Mouse (Mus musculus): Measurements from ENCODE around the gene Gm37240.

Gm37240 gene

DNA sequence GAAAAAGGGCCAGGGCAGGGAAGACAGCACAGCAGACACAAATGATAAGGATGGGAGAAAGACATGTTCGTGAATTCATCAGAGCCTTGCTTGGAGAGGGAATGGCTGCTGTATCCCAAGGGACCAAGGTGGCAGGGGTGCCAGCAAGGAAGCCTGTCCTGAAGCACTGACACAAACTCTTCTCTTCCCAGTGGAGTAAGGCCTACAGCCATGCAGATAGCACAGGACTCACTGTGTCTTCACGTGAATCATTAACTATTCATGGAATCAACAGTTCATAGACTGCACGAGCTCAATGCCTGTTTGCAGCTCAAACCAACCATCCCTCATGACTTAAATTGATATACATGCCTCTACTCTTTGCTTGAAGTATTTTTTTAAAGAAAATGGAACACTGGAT is 209.4 kb downstream of the Gm37240 start:
- DNase-seq, result no peak

DNA sequence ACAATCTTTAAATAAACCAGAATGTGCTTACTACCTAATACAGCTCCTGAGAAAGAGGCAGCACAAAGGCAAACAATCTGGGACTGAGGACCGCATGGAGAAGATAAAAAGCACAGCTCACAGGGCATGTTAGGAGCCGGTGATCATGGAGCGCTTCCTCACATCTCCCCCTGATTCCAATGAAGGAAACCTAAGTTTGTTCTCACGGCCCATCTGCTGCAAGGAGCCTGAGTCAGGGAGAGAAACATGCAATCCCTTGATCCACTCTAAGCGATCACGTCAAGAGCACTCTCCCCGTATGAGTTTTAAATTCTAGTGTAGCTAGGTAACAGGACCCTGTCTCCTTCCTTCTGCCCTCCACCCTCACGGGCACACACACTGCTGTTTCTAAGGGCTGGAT is 210.2 kb downstream of the Gm37240 start:
- DNase-seq, result no peak

DNA sequence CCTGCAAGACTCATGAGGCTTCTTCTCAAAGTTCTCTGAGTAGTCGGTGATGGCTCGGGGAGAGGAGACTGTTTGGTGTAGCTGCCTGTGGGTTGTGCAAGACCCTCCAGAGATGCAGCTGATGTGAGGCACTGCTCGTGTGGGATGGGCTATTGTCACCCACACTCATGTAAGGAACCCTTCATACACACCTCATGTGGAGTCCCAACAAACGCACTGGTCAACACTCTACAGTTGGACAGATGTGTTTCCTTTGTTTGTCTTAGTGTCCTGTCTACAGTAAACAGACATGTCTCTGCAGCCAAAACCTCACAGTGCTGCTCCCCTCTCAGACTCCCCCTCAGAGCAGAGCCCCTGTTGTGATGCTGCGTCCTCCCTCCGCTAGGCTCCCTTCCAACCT is 217.5 kb downstream of the Gm37240 start:
- DNase-seq, result no peak

DNA sequence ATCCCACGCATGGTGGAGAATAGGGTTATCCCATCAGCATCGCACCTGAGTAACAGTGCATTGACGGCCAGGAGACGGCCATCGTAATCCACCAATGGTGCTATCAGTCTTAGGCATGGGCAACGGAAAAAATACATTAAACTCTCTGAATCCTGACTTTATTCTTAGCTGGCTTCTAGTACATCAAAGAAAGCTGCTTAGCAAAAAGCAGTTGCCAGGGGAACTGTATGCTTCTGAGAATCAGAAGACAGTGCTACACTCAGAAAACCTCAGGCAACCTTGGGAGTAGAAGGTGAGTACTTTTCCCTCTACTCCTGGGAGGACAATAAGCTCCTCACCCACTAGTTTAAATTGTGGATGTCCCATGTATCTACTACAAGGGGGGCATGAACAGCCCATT is 219.6 kb downstream of the Gm37240 start:
- DNase-seq, result no peak

DNA sequence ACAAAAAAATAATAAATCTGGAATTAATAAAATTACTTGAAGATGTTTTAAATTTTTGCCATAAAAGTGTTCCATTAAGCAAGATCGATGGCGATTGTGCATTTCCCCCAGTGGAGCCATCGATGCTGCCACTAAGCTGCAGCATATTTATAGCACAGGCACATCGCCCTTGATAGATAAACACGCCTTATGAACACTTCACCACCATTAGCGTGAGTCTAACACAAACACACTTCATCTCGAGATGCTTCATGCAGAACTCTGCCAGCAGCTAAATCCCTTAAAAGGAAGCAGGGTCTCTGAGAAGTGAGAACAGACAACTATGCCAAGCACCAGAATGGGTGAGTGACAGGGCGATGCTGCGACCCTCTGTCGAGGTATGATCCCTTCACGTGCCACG is 220.6 kb downstream of the Gm37240 start:
- DNase-seq, result no peak

DNA sequence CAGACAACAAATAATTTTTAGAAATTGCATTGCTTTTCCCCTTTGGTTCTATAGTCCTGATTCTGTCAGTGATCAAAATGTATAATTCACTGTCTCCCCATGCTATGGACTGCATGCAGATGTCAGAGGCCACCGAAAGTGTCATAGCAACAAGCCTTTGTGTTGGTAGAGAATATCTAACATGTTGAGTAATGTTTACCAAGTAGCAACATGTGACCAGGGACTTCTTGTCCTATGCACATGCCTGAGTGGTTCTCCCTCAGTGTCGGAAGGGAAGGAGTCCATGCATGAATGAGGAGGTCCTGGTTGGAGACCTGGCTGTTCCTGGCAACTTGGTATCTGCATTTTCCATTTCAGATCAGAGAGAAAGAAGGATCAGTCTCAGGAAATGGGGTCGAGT is 221.2 kb downstream of the Gm37240 start:
- no peak for DNase-seq

DNA sequence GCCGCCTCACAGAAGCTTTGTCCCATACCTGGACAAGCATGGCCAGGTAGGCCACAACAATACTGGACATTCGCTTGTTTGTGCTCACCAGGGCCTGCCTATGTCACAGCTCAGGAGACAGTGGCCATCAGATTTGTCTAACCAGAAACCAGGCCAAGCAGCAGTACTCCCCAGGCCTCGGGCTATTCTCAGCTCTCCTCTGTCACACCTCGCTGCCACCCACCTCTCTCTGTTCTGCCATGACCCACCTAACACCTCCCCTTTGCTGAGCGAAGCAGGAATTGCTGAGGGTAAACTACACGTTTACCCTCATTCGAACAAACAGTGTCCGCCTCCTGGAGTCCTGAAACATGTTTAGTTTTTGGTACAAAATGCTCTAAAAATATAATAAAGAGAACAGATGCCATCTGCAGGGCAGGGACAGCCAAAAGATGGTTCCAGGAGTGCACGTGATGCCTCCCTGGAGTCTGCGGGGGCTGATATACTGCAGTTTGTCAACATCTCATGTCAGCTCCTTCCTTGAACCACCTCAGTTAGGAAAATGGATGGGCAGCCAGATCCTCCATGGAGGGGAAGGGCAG is 222.6 kb downstream of the Gm37240 start:
- DNase-seq, result peak; percentile 84

DNA sequence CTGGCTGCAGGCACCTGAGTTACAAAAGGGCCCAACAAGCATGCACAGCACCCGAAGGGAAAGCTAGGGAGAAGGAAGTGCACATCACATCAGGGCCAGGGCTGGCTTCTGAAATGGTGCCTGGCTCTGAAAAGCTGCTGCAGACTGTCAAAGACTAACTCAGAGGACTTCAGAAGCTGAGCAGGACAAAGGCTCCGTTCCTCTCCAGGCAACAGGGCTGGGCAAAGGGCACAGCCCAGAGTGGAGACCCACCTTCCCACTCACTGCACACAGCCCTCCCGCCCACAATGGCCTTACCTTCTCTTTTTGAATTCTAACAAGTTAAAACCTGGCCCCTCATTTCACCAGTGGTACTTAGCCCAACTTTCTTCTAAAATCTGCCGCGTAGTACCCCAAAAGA is 223.5 kb downstream of the Gm37240 start:
- DNase-seq, result no peak

DNA sequence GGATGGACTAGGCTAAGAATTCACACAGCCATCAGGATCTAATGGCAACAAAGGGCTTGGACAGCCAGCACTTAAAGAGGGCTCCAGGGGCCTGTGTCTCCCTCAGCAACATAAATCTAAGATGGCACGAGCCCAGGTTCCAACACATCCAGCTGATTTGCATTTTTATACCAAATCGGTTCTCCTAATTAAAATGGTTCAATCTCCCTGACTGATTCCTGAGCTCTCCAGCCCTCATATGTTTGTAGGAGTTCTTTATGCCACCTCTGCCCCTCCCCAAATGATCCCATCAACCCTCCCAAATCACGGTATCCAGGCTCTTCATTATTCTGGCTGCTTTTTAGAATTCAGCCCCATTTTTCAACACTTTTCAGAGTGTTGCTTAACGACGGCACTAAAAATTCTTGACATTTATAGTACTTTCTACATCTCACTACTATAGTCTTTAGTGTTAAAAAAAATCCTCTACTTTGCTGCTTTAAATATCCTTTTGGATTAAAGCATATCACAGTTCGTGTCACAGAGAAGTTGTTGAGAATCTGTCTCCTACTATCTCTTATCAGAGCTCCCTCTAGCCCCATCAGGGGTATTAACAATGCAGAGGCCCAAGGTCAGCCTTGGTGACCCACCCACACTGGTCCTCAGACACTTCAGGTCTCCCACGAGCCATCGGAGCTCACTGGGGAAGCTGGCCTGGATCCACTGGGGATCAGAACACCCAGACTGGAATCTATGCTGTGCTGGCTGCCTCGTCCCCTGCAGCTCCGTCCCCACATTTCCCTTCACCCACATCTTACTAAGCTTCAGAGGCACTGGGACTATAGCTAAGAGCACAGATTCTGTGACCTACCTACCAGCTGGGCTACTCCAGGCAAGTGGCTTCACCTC is 225.1 kb downstream of the Gm37240 start:
- no peak for DNase-seq

DNA sequence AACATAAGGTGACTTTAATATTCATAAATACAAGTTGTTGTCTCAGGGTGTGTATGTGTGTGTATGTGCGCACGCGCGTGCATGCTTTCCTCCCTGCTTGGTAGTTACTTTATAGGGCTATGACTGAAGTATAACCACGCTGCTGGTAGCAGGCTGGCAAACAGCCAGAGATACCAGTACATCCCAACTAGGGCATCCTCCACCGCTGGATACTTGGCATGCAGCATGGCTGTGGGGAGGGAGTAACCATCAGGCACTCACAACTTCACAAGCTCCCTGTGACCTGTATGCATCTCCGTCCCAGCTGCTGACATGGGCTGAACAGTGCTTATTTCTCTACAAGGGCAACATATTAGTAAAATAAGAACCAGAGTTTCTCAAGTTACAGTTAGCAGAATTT is 227.6 kb downstream of the Gm37240 start:
- no peak for DNase-seq

DNA sequence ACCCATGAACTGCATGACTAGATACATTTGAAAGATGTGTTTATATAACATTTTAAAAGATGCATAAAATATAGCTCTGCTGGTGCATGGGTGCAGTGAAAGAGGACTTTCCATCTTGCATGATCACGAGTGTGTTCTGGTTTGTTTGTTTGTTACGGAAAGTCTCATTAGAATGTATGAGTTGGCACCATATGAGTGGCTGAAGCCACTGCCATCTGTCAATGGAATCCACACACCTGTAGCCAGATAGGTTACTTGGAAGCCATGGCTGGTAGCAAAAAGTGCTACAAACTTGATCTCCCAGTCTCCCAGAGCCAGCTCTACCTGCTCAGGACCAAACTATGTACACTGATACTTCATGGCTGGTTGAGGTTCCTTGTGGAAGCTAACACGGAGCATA is 231.8 kb downstream of the Gm37240 start:
- no peak for DNase-seq

DNA sequence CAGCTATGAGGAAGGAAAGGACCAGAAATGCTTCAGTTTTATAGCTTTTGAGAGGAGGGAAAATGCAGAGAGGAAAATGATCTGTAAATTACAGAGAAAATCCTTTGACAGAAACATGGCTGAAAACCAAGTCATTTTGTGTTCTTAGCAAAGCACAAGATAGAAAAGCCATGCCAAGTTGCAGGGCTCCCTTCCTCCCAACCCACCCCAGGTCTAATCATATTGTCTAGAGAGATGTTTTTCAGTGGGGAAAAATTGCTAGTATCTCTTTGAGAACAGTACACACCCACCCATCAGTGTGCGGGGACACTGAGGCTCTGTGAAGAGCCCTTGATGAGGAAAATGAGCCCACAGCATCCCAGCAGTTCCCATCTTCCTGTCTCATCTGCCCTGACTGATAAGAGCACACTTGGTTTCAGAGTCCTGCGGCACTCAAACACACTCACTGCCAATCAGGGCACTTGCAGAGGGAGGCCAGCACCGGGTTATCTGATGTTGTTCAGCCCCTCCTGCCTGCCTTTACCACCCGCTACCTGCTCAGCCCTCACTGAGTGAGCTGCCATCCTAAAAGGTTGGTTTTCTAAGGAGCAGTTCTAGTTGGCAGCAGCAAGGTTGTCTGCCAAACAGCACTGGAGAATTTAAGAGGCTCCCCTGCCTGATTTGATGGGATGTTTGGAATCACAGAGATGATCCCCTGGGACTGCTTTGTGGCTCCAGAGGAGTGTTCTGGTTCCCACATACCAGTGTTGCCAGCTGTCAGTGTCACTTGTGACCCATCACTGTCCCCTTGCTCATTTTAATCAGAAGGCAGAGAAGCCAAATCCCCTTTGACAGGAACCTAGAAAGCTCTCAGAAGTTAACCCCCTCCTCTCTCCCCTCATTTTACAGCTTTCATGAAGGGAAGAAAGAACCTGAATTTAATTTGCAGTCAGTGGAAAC is 234.3 kb downstream of the Gm37240 start:
- DNase-seq, result no peak

DNA sequence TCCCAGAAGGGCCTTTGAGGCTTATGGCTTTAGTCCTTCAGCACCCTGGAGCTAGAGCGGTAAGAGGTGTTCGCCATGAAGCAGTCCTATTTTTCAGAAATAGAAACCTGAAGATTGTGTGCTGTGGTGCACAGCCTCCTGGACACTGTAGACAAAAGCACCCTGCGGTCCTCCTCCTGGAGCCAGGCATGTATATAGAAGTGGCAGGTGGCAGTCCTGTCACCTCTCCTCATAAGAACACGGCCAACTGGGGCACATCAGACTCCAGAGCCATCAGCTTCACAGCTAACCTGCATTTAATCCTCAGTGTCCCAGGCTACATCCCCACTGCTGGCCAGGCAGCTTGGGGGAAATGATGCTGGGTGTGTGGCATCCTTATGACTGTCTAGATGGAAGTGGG is 238.1 kb downstream of the Gm37240 start:
- no peak for DNase-seq

DNA sequence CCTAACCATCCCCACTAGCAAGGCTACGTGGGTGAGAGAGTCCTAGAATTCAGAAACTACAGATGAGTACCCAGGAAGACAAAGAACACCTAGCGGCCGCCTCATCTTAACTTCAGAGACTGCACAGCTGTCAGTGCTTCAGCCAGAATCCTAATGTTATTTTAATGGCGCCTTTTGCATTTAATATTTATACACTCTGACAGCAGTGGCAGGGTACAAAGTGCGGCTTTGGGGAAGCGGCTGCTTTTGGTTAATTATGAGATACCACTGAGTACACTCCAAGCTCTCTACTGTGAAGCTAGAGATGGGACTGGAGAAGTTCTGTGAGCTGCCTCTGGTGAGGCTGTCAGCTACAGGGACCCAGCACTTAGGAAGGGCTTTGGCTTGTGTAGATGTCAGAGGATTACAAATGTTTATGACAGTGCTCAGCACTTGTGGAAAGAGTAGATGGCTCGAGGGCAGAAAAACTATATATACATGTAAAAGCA is 241.8 kb downstream of the Gm37240 start:
- DNase-seq, result no peak

DNA sequence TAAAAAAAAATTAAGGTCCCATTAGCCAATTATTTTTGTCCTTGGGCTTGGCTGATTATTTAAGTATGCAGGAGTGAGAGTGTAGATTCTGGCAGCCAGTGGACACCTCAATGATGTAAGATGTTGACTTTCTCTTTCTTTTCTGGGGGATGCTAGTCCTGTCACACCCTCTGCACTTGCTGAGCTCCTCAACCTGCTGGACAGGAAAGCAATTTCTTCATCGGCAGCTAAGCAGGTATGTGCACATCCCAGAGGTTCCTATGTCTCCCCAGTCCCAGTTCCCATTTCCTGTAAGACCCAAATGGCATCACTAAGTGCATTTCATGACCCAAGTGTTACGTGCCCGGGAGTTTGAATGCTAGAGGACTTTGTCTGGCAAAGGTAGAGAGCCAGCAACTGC is 242.5 kb downstream of the Gm37240 start:
- DNase-seq, result no peak

DNA sequence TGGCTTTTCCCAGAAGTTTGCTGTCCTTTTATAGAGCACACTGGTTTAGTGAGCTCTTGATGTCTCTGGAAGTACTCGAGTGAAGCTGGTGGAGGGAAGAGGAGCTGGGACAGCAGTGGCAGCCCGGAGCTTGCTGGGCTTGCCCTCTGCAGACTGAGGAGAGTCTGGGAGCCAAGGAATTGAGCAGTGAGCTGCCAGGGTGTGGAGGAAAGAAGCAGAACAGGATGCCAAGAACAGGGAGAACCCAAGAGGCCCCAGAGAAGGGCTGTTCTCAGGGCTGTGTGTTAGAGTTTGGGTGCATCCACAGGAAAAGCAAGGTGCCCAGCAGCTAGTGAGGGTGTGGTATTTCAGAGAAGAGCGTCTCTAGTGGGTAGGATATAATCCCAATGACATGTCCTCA is 245.6 kb downstream of the Gm37240 start:
- DNase-seq, result no peak

DNA sequence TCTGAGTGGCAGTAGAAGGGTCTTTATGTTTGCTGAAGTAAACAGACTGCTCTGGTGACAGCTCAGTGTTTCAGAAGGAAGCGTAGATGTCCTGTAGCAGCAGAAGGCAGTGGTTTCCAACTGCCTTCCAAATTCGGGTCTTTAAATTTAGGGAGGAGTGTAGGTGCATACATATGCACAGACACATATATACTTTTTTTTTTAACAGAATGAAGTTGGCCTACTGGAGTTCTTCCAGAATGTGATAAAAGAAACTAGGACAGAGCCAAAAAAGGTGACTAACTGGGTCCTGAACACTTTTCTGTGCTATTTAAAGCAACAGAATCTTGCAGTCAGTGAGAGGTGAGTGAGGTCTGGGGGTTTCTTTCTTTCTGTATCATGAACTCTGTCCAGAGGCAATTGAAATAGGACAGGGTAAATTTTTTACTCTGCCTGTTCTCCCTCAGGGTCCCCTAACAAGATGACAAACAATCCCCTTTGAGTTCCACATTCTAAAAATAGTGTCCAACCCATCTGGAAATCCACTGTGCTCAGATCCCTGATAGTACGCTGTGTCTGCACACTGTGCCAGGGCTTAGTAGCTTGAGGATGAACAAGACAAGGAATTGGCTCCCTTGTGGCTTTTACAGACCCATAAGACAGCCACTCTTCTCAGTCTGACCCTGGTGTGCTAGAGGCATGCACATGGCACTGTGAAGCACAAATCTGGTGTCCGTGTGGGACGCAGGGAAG is 250.4 kb downstream of the Gm37240 start:
- DNase-seq, result peak; percentile 47

DNA sequence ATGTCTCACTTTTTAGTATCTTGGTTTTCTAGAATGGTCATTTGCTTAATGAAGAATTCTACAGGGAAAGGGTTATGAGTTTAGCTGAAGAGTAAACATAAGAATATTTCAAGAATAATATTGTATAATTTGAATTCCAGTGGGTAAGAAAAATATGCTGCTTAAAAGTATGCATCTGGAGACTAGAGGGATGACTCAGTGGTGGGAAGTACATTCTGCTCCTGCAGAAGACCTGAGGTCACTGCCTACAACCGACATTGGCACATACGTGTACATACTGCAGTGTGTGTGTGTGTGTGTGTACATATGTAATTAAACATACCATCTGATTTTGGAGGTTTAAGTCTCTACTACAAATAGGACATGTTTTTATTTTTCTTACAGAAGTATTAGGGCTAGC is 251.7 kb downstream of the Gm37240 start:
- DNase-seq, result no peak

DNA sequence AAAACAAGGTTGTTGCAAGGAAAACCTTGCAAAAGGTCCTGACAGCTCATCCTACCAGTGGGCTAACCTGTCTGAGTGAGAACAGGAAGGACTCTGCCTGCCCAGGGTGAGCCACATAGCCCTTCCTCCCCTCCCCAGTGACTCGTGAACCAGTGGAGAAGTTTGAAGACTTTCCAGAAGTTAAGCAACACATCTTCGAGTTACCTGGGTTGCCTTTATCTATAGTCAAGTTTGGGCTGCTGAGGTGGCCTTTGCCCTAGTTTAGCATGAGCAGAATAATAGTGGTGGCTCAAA is 252.2 kb downstream of the Gm37240 start:
- no peak for DNase-seq

DNA sequence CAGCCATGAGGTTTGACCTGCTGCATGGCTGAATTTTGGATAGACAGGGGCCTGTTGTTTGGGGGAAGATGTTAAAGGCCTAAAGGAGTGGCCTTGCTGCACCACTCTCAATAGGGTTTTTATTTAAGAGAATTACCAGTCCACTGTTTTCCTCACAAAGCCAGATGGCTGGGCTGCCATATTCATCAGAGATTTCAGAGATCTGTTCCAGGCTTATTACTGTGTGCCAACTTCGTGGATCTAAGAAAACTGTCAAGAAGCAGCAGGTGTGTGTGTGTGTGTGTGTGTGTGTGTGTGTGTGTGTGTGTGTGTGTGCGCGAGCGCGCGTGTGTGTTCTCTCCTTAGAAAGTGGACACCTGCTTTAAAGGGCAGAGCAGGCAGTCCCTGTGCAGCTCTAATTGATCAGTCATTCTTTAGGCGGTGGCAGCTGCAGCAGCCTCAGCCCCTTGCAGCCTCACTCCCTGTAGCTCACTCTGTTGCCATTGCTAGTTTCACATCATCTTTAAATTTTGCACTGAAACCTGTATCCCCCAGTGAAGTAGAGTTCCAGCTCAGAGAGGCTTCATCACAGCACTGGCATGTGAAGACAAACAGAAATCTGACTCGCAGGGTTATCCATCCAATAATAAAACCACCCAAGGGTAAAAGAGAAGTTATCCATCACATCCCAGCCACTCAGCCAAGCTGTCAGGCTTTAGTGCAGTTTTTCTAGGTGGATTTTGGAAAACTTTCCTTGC is 252.8 kb downstream of the Gm37240 start:
- peak; percentile 42 for DNase-seq

DNA sequence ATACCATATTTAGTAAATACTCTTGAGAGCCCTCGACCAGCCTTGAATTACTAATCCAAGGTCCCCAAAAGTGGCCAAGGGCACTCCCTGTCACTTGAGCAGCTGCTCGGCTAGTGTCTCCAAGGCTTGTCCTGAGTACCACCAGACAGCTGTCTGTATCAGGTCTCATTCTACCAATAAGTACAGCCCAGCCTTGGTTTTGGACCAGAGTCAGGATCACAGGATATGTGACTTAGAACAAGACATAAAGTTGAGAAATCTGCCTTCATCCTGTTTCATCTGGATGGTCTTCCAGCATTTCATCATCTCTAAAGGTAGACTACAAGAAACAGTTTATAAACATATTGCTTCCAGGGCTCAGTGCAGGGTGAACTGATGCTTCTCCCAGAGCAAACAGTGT is 253.6 kb downstream of the Gm37240 start:
- DNase-seq, result no peak

DNA sequence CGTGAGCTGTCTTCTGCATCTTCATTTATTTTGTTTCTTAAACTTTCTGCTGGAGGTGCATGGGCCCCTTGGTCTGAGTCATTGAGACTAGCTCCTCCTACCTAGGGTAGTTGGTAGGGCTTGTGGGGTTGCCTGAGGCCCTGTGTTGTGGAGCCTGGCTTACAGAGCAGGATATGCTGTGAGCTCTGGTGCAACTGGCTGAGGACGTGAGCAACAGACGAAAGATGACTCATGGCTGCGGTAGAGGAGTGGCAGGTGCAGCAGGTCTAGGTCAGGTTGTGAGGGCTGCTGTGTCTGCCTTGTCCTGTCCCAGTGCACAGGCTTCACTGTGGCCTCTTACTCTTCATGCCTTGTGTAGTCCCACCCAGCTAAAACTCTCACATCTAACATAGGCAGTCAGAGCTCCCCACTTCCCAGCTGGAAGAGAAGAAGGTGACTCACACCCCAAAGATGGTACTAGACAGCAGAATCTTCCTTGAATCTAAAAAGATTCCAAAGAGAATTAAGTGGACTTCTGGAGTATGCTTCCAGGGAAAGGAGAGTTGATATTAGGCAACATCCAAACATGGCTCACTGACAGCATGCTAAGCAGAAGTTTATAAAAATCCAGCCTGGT is 257.3 kb downstream of the Gm37240 start:
- no peak for DNase-seq

All from layer of hippocampus, adult 9-11 months (tissue).